Mouse (Mus musculus): ENCODE measurements around the gene 1700056E22Rik. TPM values are rescaled to one million over a fixed set of nuclear protein-coding genes. Genes with fewer than 3 reads are reported as not detected.

The 1700056E22Rik gene
- polyA plus RNA-seq (2012; ENCODE audit: low replicate concordance) = 10.3 and 24.9 TPM in 2 replicates

DNA sequence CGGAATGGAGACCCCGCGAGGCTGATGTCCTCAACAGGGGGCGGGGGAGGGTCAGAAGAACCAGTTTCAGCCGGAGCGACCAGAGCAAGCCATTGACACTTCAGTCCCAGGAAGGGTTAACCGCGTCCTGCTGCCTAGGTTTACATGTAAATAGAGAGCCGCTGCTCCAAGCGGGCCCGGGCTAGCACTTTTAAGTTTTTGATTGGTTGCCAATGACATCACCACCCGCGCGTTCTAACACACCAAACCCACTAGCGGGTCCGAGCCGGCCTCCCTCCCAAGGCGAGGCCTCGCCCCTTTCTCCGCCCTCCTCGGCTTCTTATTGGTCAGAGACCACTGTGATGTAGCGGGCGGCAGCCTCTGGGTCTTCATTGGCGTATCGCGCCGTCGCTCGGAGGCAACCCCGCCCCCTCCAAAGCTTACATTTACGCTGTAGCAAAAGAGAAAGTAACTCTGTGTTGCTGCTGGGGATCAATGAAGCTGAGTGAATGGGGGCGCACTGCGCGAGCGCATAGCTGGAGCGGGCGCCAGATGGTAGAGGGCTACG lies at the start of gene 1700056E22Rik:
1700056E22Rik (minus strand) TSS at position 291 of the 547 bp plus-strand sequence.

DNA sequence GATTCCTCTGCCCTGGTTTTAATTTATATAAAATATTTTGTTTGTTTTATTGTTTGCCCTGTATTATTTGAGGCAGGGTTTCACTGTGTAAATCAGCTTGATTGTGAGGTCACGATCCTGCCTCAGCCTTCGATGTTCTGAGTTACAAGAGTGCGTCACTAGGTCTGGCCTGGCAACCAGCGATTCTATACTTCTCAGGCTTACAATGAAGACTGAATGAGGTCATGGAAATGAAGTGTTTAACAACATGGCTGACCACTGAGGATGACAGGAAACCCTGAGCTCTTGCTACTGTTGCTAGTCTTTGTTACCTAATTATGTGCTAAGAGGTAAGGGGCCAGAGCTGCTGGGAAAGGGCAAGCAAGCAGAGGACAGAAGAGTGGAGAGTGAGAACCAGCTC lies 21.0 kb downstream of the 1700056E22Rik start, which contains the start of gene Dusp10:
Dusp10 (plus strand) TSS at position 197 of the 400 bp plus-strand sequence.

Other genes with a start within 250 kb of the 1700056E22Rik start
- gene Dusp10, start 21.0 kb downstream of the 1700056E22Rik start, polyA plus RNA-seq (2012; ENCODE audit: low replicate concordance) = 3.5 and 16.2 TPM in 2 replicates